Mouse (Mus musculus) kidney, adult 2 months (tissue): ENCODE data around the gene Slc44a1.

Source experiments
- CTCF ChIP-seq: fragments of 200-500 bp; conservative IDR thresholded peaks from 2 replicates; pipeline ENCODE4 v1.5.1; 2011; ENCODE audit warnings: low read depth, mild to moderate bottlenecking, control low read depth, low read length, moderate library complexity, mixed read lengths; ENCODE audit not compliant: insufficient read depth, insufficient read length
- POLR2A ChIP-seq: fragments of 200-500 bp; IDR thresholded peaks from one replicate; pipeline ENCODE4 v1.6.1; 2011; ENCODE audit warnings: low read depth, low read length, control low read depth

DNA sequence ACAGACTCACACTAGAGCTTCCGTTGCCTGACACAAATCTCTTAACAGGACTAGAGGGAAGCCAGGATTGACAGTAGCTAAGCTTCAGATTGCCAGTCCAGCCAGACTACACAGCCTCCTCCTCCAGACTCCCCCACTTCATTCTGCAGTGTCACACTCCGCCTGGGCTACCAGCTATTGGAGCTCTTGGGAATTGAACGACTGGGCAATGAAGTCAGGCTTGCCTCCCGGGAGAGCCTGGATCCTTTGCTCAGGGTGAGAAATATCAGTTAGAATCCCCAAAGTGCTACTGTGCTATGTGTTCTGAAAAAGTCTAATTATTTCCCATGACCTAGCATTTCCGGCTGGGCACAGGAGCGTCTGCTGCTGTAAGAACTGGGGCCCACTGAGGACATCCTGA, 9.7 kb upstream of the Slc44a1 start:
- TF ChIP-seq CTCF = no peak
- no peak for TF ChIP-seq POLR2A
